Mouse (Mus musculus) Patski (cell line): ENCODE measurements around the gene Pdia3. TPM values are rescaled to one million over a fixed set of nuclear protein-coding genes. Genes with fewer than 3 reads are reported as not detected.

Experiments used
- ATAC-seq: fragments of 100-300 bp; one replicate; pipeline ENCODE4 v1.8.0; 2021
- CTCF ChIA-PET: fragments of 350-600 bp; sonication (Branson Sonifier 250); formaldehyde crosslinking; loops from one replicate; lab custom pipeline; 2022; ENCODE audit warnings: inconsistent platforms; lab: Charles Lee
- POLR2A ChIA-PET: fragments of 350-600 bp; sonication (Branson Sonifier 250); formaldehyde crosslinking; loops from one replicate; lab custom pipeline; 2022; ENCODE audit warnings: antibody characterized with exemption, inconsistent platforms; lab: Charles Lee
- DNase-seq: peaks from one replicate; pipeline ENCODE4 v3.0.0-alpha.2; 2011; ENCODE audit warnings: low read depth, low spot score
- H3K27me3 ChIP-seq: fragments of 371-371 bp; one replicate; pipeline ENCODE4 v1.5.1; 2021
- CTCF ChIP-seq: fragments of 100-300 bp; IDR thresholded peaks from one replicate; pipeline ENCODE4 v1.5.1; 2021
- in situ Hi-C: fragments of 300-500 bp; cut with MboI; formaldehyde crosslinking; loops from 3 replicates; pipeline ENCODE4 v1.11.1; 2018; ENCODE audit warnings: low pct_unique_long_range_greater_than_20kb, mixed read lengths
- polyA plus RNA-seq: library from polyadenylated mRNA; unstranded; gene quantifications from one replicate; pipeline ENCODE4 v1.2.3, GENCODE M21; 2021

The Pdia3 gene
- polyA plus RNA-seq, 1 experiment from 2014 or later, result 942 TPM

DNA sequence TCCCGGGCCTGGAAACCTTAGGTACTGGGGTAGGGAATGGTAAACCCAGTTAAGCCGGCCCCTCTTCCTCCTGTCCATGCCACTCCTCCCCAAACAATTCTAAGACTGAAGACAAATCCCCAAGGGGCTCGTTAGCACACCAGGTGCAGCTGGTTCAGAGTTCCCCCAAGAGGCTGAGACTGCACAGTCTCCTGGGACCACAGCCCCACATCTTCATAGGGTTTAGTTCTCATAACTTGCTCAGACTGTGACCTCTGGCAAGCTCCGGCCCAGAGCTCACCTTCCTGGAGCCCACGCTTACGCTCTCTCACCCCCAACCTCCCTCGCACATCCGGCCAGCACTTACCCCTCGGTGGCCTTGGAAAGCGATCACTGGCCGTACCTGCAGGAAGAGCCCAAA lies 28.2 kb downstream of the Pdia3 start:
- CTCF ChIA-PET, result interaction anchor here (1.0 to 1.6 kb wide), 2 partner anchors 9 to 10 kb away, joined by 3 to 5 read pairs; no protein-coding TSS in a partner anchor
- DNase-seq, result no peak
- in situ Hi-C loops, result no loop called here
- TF ChIP-seq CTCF, result no peak
- POLR2A ChIA-PET, result no interaction called here
- no peaks in the 10 kb centered on the region for H3K27me3 ChIP-seq
- no peak for ATAC-seq

GRCm38 (mm10) chr2:121442259-121443067 lies 28.9 kb downstream of the Pdia3 start:
- in situ Hi-C loops, result no loop called here
- ChIA-PET POLR2A (no interaction called here), CTCF (interaction anchor here (1.6 kb wide), 1 partner anchor 10 kb away, joined by 5 read pairs; no protein-coding TSS in a partner anchor)
- DNase-seq, result no peak
- H3K27me3 ChIP-seq, result no peaks in the 10 kb centered on the region
- TF ChIP-seq CTCF, result no peak
- no peak for ATAC-seq

GRCm38 (mm10) chr2:121443068-121443349 lies 29.4 kb downstream of the Pdia3 start:
- POLR2A ChIA-PET, result no interaction called here
- ATAC-seq, result no peak
- no peak for TF ChIP-seq CTCF
- no peaks in the 10 kb centered on the region for H3K27me3 ChIP-seq
- in situ Hi-C loops, result no loop called here
- DNase-seq, result no peak
- CTCF ChIA-PET, result no interaction called here

DNA sequence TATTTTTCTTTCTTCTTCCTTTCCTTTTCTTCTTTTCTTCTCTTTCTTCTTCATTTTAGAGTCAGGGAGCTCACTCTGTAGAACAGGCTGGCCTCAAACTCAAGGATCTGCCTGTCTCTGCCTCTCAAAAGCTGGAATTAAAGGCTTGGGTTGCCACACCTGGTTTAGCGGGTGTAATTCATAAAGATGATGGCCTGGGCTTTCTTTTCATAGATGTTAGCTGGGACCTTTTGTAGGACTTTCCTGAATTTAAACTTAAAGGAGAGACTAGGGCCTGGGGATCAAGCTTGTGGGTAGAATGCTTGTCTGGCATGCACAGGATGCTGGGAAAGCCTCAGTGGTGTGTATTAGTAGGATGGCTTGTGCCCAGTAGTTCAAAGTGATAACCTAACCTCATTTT lies 30.6 kb downstream of the Pdia3 start, which contains the start of gene Ell3:
TSS of gene Ell3 (minus strand) at position 101 of the 400 bp plus-strand sequence.
- ATAC-seq, result no peak
- CTCF ChIA-PET, result interaction anchor here (1.1 kb wide), 1 partner anchor 15 kb away, joined by 4 read pairs; no protein-coding TSS in a partner anchor
- no peaks in the 10 kb centered on the region for H3K27me3 ChIP-seq
- no peak for DNase-seq
- TF ChIP-seq CTCF, result no peak
- POLR2A ChIA-PET, result interaction anchor here (0.6 kb wide), 1 partner anchor 9 kb away, joined by 4 read pairs; no protein-coding TSS in a partner anchor
- in situ Hi-C loops, result no loop called here

- no peak for TF ChIP-seq CTCF
- in situ Hi-C loops, result no loop called here
- DNase-seq (no peak), ATAC-seq (no peak)
- ChIA-PET POLR2A (interaction anchor here (1.1 kb wide), 1 partner anchor 11 kb away, joined by 4 read pairs; the partner anchor contains the start of gene Serinc4), CTCF (interaction anchor here (1.1 kb wide), 1 partner anchor 16 kb away, joined by 4 read pairs; no protein-coding TSS in a partner anchor)
- no peaks in the 10 kb centered on the region for H3K27me3 ChIP-seq
These were observed 31.5 kb downstream of the Pdia3 start for GRCm38 (mm10) chr2:121445117-121445516.

- no peak for ATAC-seq
- CTCF ChIA-PET, result no interaction called here
These were observed 32.9 kb downstream of the Pdia3 start for GRCm38 (mm10) chr2:121446506-121446905.

GRCm38 (mm10) chr2:121447006-121447405 lies 33.4 kb downstream of the Pdia3 start:
- no peak for TF ChIP-seq CTCF
- in situ Hi-C loops, result no loop called here
- CTCF ChIA-PET, result no interaction called here
- ATAC-seq (no peak), DNase-seq (no peak)
- POLR2A ChIA-PET, result no interaction called here
- no peaks in the 10 kb centered on the region for H3K27me3 ChIP-seq

More at GRCm38 (mm10) chr2:121446506-121446905, 32.9 kb downstream of the Pdia3 start:
- POLR2A ChIA-PET, result interaction anchor here (1.1 kb wide), 1 partner anchor 10 kb away, joined by 4 read pairs; the partner anchor contains the start of gene Serinc4
- in situ Hi-C loops, result no loop called here
- no peak for TF ChIP-seq CTCF
- no peaks in the 10 kb centered on the region for H3K27me3 ChIP-seq
- no peak for DNase-seq

GRCm38 (mm10) chr2:121448136-121448535 lies 34.6 kb downstream of the Pdia3 start:
- CTCF ChIA-PET, result interaction anchor here (1.7 kb wide), 1 partner anchor 10 kb away, joined by 9 read pairs; no protein-coding TSS in a partner anchor

DNA sequence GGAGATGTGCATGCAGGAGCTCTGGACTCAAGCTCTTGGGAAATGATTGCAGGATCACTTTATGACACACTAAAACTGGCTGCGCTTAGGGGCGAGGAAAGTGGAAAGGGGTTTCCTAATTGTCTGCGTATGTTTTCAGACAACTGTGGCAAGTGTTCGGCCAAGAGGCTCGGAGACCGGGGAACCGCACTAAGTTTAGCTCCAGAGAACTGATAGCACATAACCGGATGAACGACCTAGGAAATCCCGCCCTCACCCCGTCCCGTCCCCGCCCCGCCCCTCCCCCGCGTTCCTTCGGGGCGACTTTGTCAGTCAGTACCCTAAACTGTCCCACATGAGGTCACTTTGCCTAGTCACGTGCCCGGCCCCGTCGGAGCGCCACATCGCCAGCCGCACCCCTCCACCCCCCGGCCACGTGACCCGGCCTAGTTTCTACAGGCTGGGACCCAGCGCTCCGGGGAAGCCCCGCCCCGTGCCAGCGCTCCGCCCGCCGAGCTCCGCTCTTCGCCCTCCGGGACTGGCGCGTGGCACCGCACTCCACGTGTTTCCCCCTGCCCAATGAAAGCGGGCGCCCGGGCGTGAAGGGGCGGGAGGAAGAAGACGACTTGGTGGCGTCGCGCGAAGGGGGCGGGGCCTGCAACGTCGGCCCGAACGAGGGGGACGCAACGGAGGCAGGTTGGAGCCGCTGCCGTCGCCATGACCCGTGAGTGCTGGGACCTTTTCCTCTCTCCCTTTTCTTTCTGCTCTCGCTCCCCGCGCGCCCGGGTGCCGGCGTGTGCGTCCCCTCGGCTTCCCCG lies 35.4 kb downstream of the Pdia3 start, which contains the start of gene Serf2:
TSS of gene Serf2 (plus strand) at position 457 of the 797 bp plus-strand sequence.
- ATAC-seq (peak; percentile 94), DNase-seq (peak; percentile 85)
- H3K27me3 ChIP-seq, result no peaks in the 10 kb centered on the region
- ChIA-PET POLR2A (interaction anchor here (0.6 to 1.5 kb wide), 3 partner anchors 10 to 115 kb away, joined by 3 to 4 read pairs (median 4); no protein-coding TSS in a partner anchor), CTCF (interaction anchor here (1.3 to 1.7 kb wide), 2 partner anchors 11 to 39 kb away, joined by 3 to 9 read pairs; no protein-coding TSS in a partner anchor)
- in situ Hi-C loops, result no loop called here
- TF ChIP-seq CTCF, result no peak

More at GRCm38 (mm10) chr2:121448136-121448535, 34.6 kb downstream of the Pdia3 start:
- H3K27me3 ChIP-seq, result no peaks in the 10 kb centered on the region
- ATAC-seq (no peak), DNase-seq (no peak)
- POLR2A ChIA-PET, result interaction anchor here (1.0 kb wide), 1 partner anchor 9 kb away, joined by 4 read pairs; no protein-coding TSS in a partner anchor
- TF ChIP-seq CTCF, result no peak
- in situ Hi-C loops, result no loop called here

DNA sequence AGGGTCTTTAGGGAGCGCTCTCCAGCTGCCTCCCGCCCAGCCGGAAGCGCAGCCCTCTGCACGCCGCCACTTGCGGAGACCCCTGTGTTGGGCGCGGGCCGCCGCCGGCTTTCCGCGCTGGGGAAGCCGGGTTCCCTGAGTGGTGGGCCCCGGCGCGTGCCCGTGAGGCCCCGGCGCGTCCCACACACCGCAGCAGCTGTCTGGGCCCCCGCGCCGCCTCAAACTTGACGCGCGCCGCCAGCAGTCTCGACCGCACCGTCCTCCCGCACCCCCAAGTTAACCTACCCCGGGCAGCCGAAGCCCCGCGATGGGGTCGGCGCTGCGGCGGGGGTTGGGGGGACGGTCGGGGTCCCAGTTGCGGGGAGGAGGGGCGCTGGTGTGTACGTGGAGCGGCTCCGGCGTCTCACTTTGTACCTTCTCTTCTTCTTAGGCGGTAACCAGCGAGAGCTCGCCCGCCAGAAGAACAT lies 36.0 kb downstream of the Pdia3 start:
- ChIA-PET POLR2A (interaction anchor here (0.6 to 1.5 kb wide), 3 partner anchors 9 to 30 kb away, joined by 3 to 4 read pairs (median 4); no protein-coding TSS in a partner anchor), CTCF (interaction anchor here (1.3 kb wide), 1 partner anchor 39 kb away, joined by 3 read pairs; no protein-coding TSS in a partner anchor)
- no peaks in the 10 kb centered on the region for H3K27me3 ChIP-seq
- no peak for TF ChIP-seq CTCF
- ATAC-seq, result peak; percentile 0
- in situ Hi-C loops, result no loop called here
- no peak for DNase-seq
